Mouse (Mus musculus) ES-E14 (cell line): ENCODE results near the gene Mybph. TPM values are rescaled to one million over a fixed set of nuclear protein-coding genes. Genes with fewer than 3 reads are reported as not detected.

Source experiments
- DNase-seq: peaks from one replicate; pipeline ENCODE4 v3.0.0-alpha.2; 2013; ENCODE audit warnings: low read depth, low spot score
- H3K27ac ChIP-seq: 2 replicates; pipeline ENCODE4 v1.5.1; 2012; ENCODE audit warnings: low read depth, mild to moderate bottlenecking, low read length, moderate library complexity, mixed read lengths; ENCODE audit not compliant: poor library complexity, insufficient read depth, severe bottlenecking
- H3K36me3 ChIP-seq: 2 replicates; pipeline ENCODE4 v1.6.1; 2012; ENCODE audit warnings: mild to moderate bottlenecking, low read length, moderate library complexity, mixed read lengths; ENCODE audit not compliant: control insufficient read depth, poor library complexity, insufficient read depth, severe bottlenecking
- H3K4me1 ChIP-seq, 2 experiments: fragments of 150-350 bp in 1 of 2; sonication (generic) in 1 of 2; 2 replicates each; pipeline ENCODE4 v1.6.1; 2012; ENCODE audit warnings: low read length in 2 of 2, mild to moderate bottlenecking in 1 of 2, mixed read lengths in 1 of 2; ENCODE audit not compliant: control insufficient read depth in 2 of 2, insufficient read depth in 2 of 2, poor library complexity in 1 of 2
- H3K4me3 ChIP-seq, 2 experiments: fragments of 150-350 bp in 1 of 2; sonication (generic) in 1 of 2; 2 replicates each; pipeline ENCODE4 v1.5.1; 2012; ENCODE audit warnings: low read length in 2 of 2, low read depth in 1 of 2, mild to moderate bottlenecking in 1 of 2, mixed read lengths in 1 of 2; ENCODE audit not compliant: insufficient read depth in 1 of 2, poor library complexity in 1 of 2, severe bottlenecking in 1 of 2
- H3K9ac ChIP-seq: 2 replicates; pipeline ENCODE4 v1.6.1; 2012; ENCODE audit warnings: low read depth, mild to moderate bottlenecking, low read length, mixed read lengths; ENCODE audit not compliant: poor library complexity, insufficient read depth, severe bottlenecking
- H3K9me3 ChIP-seq: fragments of 150-350 bp; sonication (generic); 2 replicates; pipeline ENCODE4 v1.6.1; 2012; ENCODE audit warnings: low read depth, mild to moderate bottlenecking, low read length; ENCODE audit not compliant: control insufficient read depth, insufficient read depth
- CHD2 ChIP-seq: IDR thresholded peaks from 2 replicates; pipeline ENCODE4 v1.6.1; 2014; ENCODE audit warnings: mild to moderate bottlenecking, low read depth, low read length, inconsistent platforms
- HCFC1 ChIP-seq: IDR thresholded peaks from 2 replicates; pipeline ENCODE4 v1.6.1; 2012; ENCODE audit warnings: low read length, inconsistent platforms, borderline replicate concordance; ENCODE audit not compliant: insufficient read depth
- MAFK ChIP-seq: IDR thresholded peaks from 2 replicates; pipeline ENCODE4 v1.6.1; 2014; ENCODE audit warnings: mild to moderate bottlenecking, low read depth, low read length, inconsistent platforms; ENCODE audit not compliant: insufficient read depth
- ZC3H11A ChIP-seq: IDR thresholded peaks from 2 replicates; pipeline ENCODE4 v1.6.1; 2012; ENCODE audit warnings: low read depth, mild to moderate bottlenecking, inconsistent platforms, low read length, borderline replicate concordance
- ZNF384 ChIP-seq: IDR thresholded peaks from 2 replicates; pipeline ENCODE4 v1.6.1; 2012; ENCODE audit warnings: low read depth, low read length, inconsistent platforms
- in situ Hi-C, 2 experiments: fragments of 600-800 bp; cut with MboI; formaldehyde crosslinking; loops; one replicate each; pipeline ENCODE4 v1.15.1; 2025; ENCODE audit warnings: low sequenced_read_pairs in 2 of 2, inconsistent platforms in 1 of 2; ENCODE audit not compliant: unreplicated experiment in 2 of 2
- total RNA-seq: library from RNA; depleted of rRNA; stranded (reverse); fragments of 300-350 nt; gene quantifications from 2 replicates; pipeline ENCODE4 v1.2.3, GENCODE M21; 2012

Mybph gene
- total RNA-seq, 1 experiment: not detected

DNA sequence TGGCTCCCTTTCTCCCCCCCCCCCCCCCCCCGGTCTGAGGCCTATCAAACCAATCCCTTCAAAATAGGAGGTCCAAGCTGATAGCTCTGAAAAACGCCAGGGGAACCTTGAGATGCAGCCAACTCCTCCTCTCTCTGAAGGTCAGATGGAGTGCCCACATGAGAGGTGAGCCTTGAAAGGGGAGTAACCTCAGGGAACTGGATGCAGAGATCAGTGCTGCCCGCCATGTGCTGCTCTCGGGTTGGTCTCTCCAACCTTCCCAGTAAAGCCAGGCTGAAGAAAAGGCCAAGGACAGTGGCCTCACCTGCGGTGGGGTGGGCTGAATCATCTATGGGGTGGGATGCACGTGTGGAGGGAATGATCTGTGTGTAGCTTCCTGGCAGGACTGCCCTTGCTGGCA, 19.1 kb downstream of the Mybph start:
- TF ChIP-seq CHD2: no peak
- no peak for TF ChIP-seq MAFK
- no peak for TF ChIP-seq HCFC1
- no peak for TF ChIP-seq ZNF384
- no peak for TF ChIP-seq ZC3H11A
- no peak overlapping the region for H3K4me3 ChIP-seq
- no peak for DNase-seq
- H3K9ac ChIP-seq: no peak overlapping the region
- in situ Hi-C loops: no loop called here
- no peaks in the 10 kb centered on the region for H3K9me3 ChIP-seq
- H3K36me3 ChIP-seq: no peaks in the 10 kb centered on the region
- H3K27ac ChIP-seq: no peak overlapping the region
- peaks cover 4 to 24% of the 10 kb centered on the region in 2 experiments; a peak in 3 of 4 replicates for H3K4me1 ChIP-seq

DNA sequence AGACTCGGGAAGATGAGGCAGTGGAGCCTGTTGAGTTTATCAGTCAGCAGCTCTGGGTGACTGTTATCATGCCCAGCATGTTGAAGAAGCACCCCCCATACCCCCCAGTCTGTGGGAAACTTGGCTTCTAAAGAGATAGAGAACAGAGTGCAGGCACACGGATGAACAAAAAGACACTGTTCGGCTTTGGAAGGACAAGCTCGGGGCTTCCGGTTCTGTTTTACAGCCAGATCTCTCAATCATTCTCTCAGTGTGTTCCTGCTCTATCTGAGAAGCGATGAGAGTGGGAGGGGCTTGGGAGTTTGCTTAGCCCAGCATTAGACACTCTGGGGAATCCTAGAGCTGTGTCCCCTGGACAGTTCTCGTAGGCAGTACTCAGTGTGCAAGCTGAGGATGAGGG, 20.2 kb downstream of the Mybph start:
- no peaks in the 10 kb centered on the region for H3K9me3 ChIP-seq
- in situ Hi-C loops: no loop called here
- peaks cover 4 to 31% of the 10 kb centered on the region in 2 experiments; a peak in 3 of 4 replicates for H3K4me1 ChIP-seq
- no peak overlapping the region for H3K27ac ChIP-seq
- no peak for TF ChIP-seq ZNF384
- TF ChIP-seq CHD2: no peak
- TF ChIP-seq ZC3H11A: no peak
- TF ChIP-seq MAFK: no peak
- no peak for TF ChIP-seq HCFC1
- H3K36me3 ChIP-seq: no peaks in the 10 kb centered on the region
- H3K4me3 ChIP-seq: no peak overlapping the region
- no peak overlapping the region for H3K9ac ChIP-seq
- DNase-seq: no peak

DNA sequence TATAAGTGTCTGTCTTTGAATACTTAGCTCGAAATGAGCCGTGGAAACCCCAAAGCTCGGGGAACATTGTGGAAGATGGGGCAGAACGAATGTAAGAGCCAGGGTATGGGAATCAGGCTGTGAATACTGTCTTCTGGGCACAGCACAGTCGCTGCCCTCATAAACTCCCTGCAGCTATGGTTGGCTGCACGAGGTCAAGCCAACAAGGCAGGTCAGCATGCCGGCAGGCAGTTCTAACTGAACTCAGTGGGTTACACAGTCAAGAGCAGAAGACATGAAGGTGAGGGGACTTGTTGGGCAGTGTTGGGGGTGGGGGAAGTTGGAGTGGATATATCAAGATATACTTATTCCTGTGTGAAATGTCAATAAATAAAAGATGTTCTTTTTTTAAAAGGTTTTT, 21.8 kb downstream of the Mybph start:
- in situ Hi-C loops: no loop called here
- TF ChIP-seq HCFC1 (no peak), ZNF384 (no peak), MAFK (no peak), CHD2 (no peak), ZC3H11A (no peak)
- no peak overlapping the region for H3K9ac ChIP-seq
- no peak overlapping the region for H3K27ac ChIP-seq
- no peak for DNase-seq
- H3K4me1 ChIP-seq: peaks cover 4 to 32% of the 10 kb centered on the region in 2 experiments; a peak in 3 of 4 replicates
- no peaks in the 10 kb centered on the region for H3K9me3 ChIP-seq
- H3K4me3 ChIP-seq: no peak overlapping the region
- H3K36me3 ChIP-seq: no peaks in the 10 kb centered on the region

DNA sequence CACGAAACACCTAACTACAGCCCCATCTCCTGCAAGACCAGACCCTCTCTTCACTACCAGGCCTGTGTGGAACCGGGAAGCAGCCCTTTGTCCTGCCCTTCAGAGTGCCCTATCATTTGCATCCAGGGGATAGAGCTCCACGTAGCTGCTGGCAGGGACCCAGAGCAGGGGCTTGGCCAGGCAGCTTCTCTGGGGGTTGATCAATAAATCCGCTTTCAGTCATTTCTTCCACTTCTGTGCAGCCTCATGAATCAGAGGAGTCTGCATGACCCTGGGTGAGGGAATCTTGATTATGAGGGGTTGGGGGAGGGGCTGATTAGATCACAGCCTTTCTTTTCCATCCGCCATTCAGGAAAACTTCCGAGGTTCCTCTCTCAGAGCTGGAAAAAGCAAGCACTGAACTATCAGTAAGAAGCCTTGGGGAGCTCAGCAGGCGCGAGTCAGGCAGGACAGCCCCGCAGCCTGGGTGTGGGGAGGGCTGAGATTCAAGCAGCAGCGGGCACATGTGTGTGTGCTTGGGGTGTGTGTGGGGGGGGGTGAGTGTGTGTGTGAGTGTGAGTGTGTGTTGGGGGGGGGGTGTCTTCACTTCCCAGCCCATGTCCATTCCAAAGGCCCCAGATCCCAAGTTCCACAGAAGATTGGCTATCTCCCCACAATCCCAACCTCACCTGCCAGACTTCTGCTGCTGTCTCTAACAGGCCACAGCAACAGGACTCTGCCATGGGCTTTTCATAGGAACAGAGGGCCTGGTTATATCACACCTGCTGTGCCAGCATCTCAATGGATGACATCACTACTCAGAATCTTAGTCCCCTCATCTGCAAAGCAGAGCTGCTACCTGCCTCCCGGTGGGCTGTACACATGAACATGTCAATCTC, 22.7 kb downstream of the Mybph start:
- Histone ChIP-seq H3K27ac (no peak overlapping the region), H3K4me3 (no peak overlapping the region), H3K9ac (no peak overlapping the region), H3K9me3 (no peaks in the 10 kb centered on the region), H3K36me3 (no peaks in the 10 kb centered on the region), H3K4me1 (peaks cover 4 to 25% of the 10 kb centered on the region in 2 experiments; a peak in 3 of 4 replicates)
- DNase-seq: no peak
- in situ Hi-C loops: no loop called here
- TF ChIP-seq CHD2 (no peak), ZNF384 (no peak), HCFC1 (no peak), MAFK (no peak), ZC3H11A (no peak)

DNA sequence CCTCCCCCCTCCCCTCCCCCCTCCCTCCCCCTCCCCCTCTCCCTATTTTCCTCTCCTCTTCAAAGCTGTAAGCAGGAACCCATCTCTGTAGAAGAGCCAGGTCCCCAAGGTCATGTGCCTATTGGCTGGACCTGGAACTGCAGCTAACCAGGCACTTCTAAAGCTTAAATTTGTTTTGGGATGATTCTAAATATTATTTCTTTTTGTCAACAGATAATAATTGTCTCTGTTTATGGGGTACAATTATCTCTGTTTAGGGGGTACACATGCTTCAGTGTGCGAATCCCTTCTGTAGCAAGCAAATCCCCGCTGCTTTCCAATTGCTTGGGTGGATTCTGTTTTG, 23.4 kb downstream of the Mybph start:
- no peak for DNase-seq
- no peak overlapping the region for H3K27ac ChIP-seq
- no peaks in the 10 kb centered on the region for H3K9me3 ChIP-seq
- TF ChIP-seq ZC3H11A (no peak), HCFC1 (no peak), CHD2 (no peak), ZNF384 (no peak), MAFK (no peak)
- no peaks in the 10 kb centered on the region for H3K36me3 ChIP-seq
- H3K4me3 ChIP-seq: no peak overlapping the region
- H3K9ac ChIP-seq: no peak overlapping the region
- H3K4me1 ChIP-seq: peaks cover 4 to 24% of the 10 kb centered on the region in 2 experiments; a peak in 3 of 4 replicates
- in situ Hi-C loops: no loop called here
